Mouse (Mus musculus): ENCODE data around the gene Zscan25. TPM values are rescaled to one million over a fixed set of nuclear protein-coding genes. Genes with fewer than 3 reads are reported as not detected.

The Zscan25 gene
- polyA plus RNA-seq, 1 experiment from 2014 or later = 0.36 TPM

Other genes starting within 250 kb of the Zscan25 start
- not detected in 2 replicates for gene Gm4871, start 247.7 kb upstream of the Zscan25 start, polyA plus RNA-seq (2015; fragmentation: Nextera tagmentation; extraction: Ambion mirVana)
- gene 1700018F24Rik, start 237.5 kb upstream of the Zscan25 start, polyA plus RNA-seq (2015; fragmentation: Nextera tagmentation; extraction: Ambion mirVana) = not detected in 2 replicates
- 148 and 155 TPM in 2 replicates for gene Arpc1a, start 196.7 kb upstream of the Zscan25 start, polyA plus RNA-seq (2015; fragmentation: Nextera tagmentation; extraction: Ambion mirVana)
- gene Kpna7, start 196.5 kb upstream of the Zscan25 start, polyA plus RNA-seq (2015; fragmentation: Nextera tagmentation; extraction: Ambion mirVana) = 0.08 and 0.27 TPM in 2 replicates
- 381 and 399 TPM in 2 replicates for gene Arpc1b, start 166.3 kb upstream of the Zscan25 start, polyA plus RNA-seq (2015; fragmentation: Nextera tagmentation; extraction: Ambion mirVana)
- 77.8 and 81.4 TPM in 2 replicates for gene Pdap1, start 140.3 kb upstream of the Zscan25 start, polyA plus RNA-seq (2015; fragmentation: Nextera tagmentation; extraction: Ambion mirVana)
- gene Bud31, start 140.1 kb upstream of the Zscan25 start, polyA plus RNA-seq (2015; fragmentation: Nextera tagmentation; extraction: Ambion mirVana) = 147 and 167 TPM in 2 replicates
- gene Ptcd1, start 113.4 kb upstream of the Zscan25 start, polyA plus RNA-seq (2015; fragmentation: Nextera tagmentation; extraction: Ambion mirVana) = 15.1 and 17.4 TPM in 2 replicates
- 35.2 and 36.3 TPM in 2 replicates for gene Cpsf4, start 113.3 kb upstream of the Zscan25 start, polyA plus RNA-seq (2015; fragmentation: Nextera tagmentation; extraction: Ambion mirVana)
- gene Atp5j2, start 88.4 kb upstream of the Zscan25 start, polyA plus RNA-seq (2015; fragmentation: Nextera tagmentation; extraction: Ambion mirVana) = 705 and 758 TPM in 2 replicates
- 8.5 and 9.3 TPM in 2 replicates for gene Zkscan14, start 78.6 kb upstream of the Zscan25 start, polyA plus RNA-seq (2015; fragmentation: Nextera tagmentation; extraction: Ambion mirVana)
- gene Zkscan5, start 75.9 kb upstream of the Zscan25 start, polyA plus RNA-seq (2015; fragmentation: Nextera tagmentation; extraction: Ambion mirVana) = 11.1 and 11.3 TPM in 2 replicates
- 33.8 and 34.2 TPM in 2 replicates for gene Zfp655, start 48.8 kb upstream of the Zscan25 start, polyA plus RNA-seq (2015; fragmentation: Nextera tagmentation; extraction: Ambion mirVana)
- not detected in 2 replicates for gene Cyp3a57, start 64.8 kb downstream of the Zscan25 start, polyA plus RNA-seq (2015; fragmentation: Nextera tagmentation; extraction: Ambion mirVana)
- gene Cyp3a16, start 189.2 kb downstream of the Zscan25 start, polyA plus RNA-seq (2015; fragmentation: Nextera tagmentation; extraction: Ambion mirVana) = 0.12 and 0.40 TPM in 2 replicates